Mouse (Mus musculus): Measurements from ENCODE around the gene Pdik1l. TPM values are rescaled to one million over a fixed set of nuclear protein-coding genes. Genes with fewer than 3 reads are reported as not detected.

Gene Pdik1l
- polyA plus RNA-seq, 1 experiment: 9.6 TPM

- H3K4me1 ChIP-seq (ENCODE audit: control insufficient read depth, insufficient read depth, low read length): no peaks in the 10 kb centered on the region
- no peak for TF ChIP-seq CTCF (IDR thresholded peaks at IDR 0.05; ENCODE audit: borderline replicate concordance, insufficient read depth, low read depth, low read length)
- no peak for TF ChIP-seq POLR2A (IDR thresholded peaks at IDR 0.05; ENCODE audit: borderline replicate concordance, insufficient read depth, low read length)
- WGBS: 80% methylated on average over 9 of the region's 9 CpGs
- H3K27ac ChIP-seq (ENCODE audit: insufficient read depth, low read length): no peak overlapping the region
- no peak overlapping the region for H3K4me3 ChIP-seq (replicated peaks; ENCODE audit: insufficient read depth, low read depth, low read length)
- no peaks in the 10 kb centered on the region for H3K27me3 ChIP-seq (ENCODE audit: control insufficient read depth, insufficient read depth, low read length)
- DNase-seq: no peak
Observed at GRCm38 (mm10) chr4:134310656-134311055, 23.0 kb upstream of the Pdik1l start.

GRCm38 (mm10) chr4:134310106-134310505 lies 22.4 kb upstream of the Pdik1l start:
- H3K4me3 ChIP-seq (replicated peaks; ENCODE audit: insufficient read depth, low read depth, low read length): no peak overlapping the region
- DNase-seq: no peak
- H3K27me3 ChIP-seq (ENCODE audit: control insufficient read depth, insufficient read depth, low read length): no peaks in the 10 kb centered on the region
- H3K4me1 ChIP-seq (ENCODE audit: control insufficient read depth, insufficient read depth, low read length): no peaks in the 10 kb centered on the region
- no peak overlapping the region for H3K27ac ChIP-seq (ENCODE audit: insufficient read depth, low read length)
- TF ChIP-seq CTCF (IDR thresholded peaks at IDR 0.05; ENCODE audit: borderline replicate concordance, insufficient read depth, low read depth, low read length) (no peak), POLR2A (IDR thresholded peaks at IDR 0.05; ENCODE audit: borderline replicate concordance, insufficient read depth, low read length) (no peak)
- WGBS: 85% methylated on average over 7 of the region's 7 CpGs

- DNase-seq: no peak
- no peak for TF ChIP-seq POLR2A (IDR thresholded peaks at IDR 0.05; ENCODE audit: borderline replicate concordance, insufficient read depth, low read length)
- H3K27ac ChIP-seq (ENCODE audit: insufficient read depth, low read length): no peak overlapping the region
- H3K4me1 ChIP-seq (ENCODE audit: control insufficient read depth, insufficient read depth, low read length): no peaks in the 10 kb centered on the region
- H3K27me3 ChIP-seq (ENCODE audit: control insufficient read depth, insufficient read depth, low read length): no peaks in the 10 kb centered on the region
- H3K4me3 ChIP-seq (replicated peaks; ENCODE audit: insufficient read depth, low read depth, low read length): no peak overlapping the region
- WGBS: 4% methylated on average over 12 of the region's 12 CpGs
Observed at GRCm38 (mm10) chr4:134307367-134308072, 19.8 kb upstream of the Pdik1l start.

GRCm38 (mm10) chr4:134306963-134307362 lies 19.3 kb upstream of the Pdik1l start:
- Histone ChIP-seq H3K27ac (ENCODE audit: insufficient read depth, low read length) (no peak overlapping the region), H3K4me1 (ENCODE audit: control insufficient read depth, insufficient read depth, low read length) (no peaks in the 10 kb centered on the region), H3K4me3 (replicated peaks; ENCODE audit: insufficient read depth, low read depth, low read length) (no peak overlapping the region), H3K27me3 (ENCODE audit: control insufficient read depth, insufficient read depth, low read length) (no peaks in the 10 kb centered on the region)
- DNase-seq: no peak
- TF ChIP-seq POLR2A (IDR thresholded peaks at IDR 0.05; ENCODE audit: borderline replicate concordance, insufficient read depth, low read length) (no peak), CTCF (IDR thresholded peaks at IDR 0.05; ENCODE audit: borderline replicate concordance, insufficient read depth, low read depth, low read length) (no peak)
- whole genome bisulfite sequencing: 64% methylated on average over 2 of the region's 2 CpGs

- no peak overlapping the region for H3K27ac ChIP-seq (ENCODE audit: insufficient read depth, low read length)
- no peak for DNase-seq
- H3K4me1 ChIP-seq (ENCODE audit: control insufficient read depth, insufficient read depth, low read length): no peaks in the 10 kb centered on the region
- H3K4me3 ChIP-seq (replicated peaks; ENCODE audit: insufficient read depth, low read depth, low read length): no peak overlapping the region
- no peak for TF ChIP-seq POLR2A (IDR thresholded peaks at IDR 0.05; ENCODE audit: borderline replicate concordance, insufficient read depth, low read length)
- TF ChIP-seq CTCF (IDR thresholded peaks at IDR 0.05; ENCODE audit: borderline replicate concordance, insufficient read depth, low read depth, low read length): no peak
- 65% methylated on average over 5 of the region's 5 CpGs for WGBS
- H3K27me3 ChIP-seq (ENCODE audit: control insufficient read depth, insufficient read depth, low read length): no peaks in the 10 kb centered on the region
Observed at GRCm38 (mm10) chr4:134302084-134302483, 14.4 kb upstream of the Pdik1l start.

GRCm38 (mm10) chr4:134300316-134300715 lies 12.6 kb upstream of the Pdik1l start:
- no peak for TF ChIP-seq POLR2A (IDR thresholded peaks at IDR 0.05; ENCODE audit: borderline replicate concordance, insufficient read depth, low read length)
- TF ChIP-seq CTCF (IDR thresholded peaks at IDR 0.05; ENCODE audit: borderline replicate concordance, insufficient read depth, low read depth, low read length): no peak
- Histone ChIP-seq H3K4me3 (replicated peaks; ENCODE audit: insufficient read depth, low read depth, low read length) (no peak overlapping the region), H3K27ac (ENCODE audit: insufficient read depth, low read length) (no peak overlapping the region), H3K4me1 (ENCODE audit: control insufficient read depth, insufficient read depth, low read length) (no peaks in the 10 kb centered on the region), H3K27me3 (ENCODE audit: control insufficient read depth, insufficient read depth, low read length) (no peaks in the 10 kb centered on the region)
- no peak for DNase-seq
- WGBS: 81% methylated on average over 9 of the region's 9 CpGs

- H3K4me3 ChIP-seq (replicated peaks; ENCODE audit: insufficient read depth, low read depth, low read length): no peak overlapping the region
- no peak for TF ChIP-seq CTCF (IDR thresholded peaks at IDR 0.05; ENCODE audit: borderline replicate concordance, insufficient read depth, low read depth, low read length)
- TF ChIP-seq POLR2A (IDR thresholded peaks at IDR 0.05; ENCODE audit: borderline replicate concordance, insufficient read depth, low read length): no peak
- H3K27me3 ChIP-seq (ENCODE audit: control insufficient read depth, insufficient read depth, low read length): no peaks in the 10 kb centered on the region
- no peak overlapping the region for H3K27ac ChIP-seq (ENCODE audit: insufficient read depth, low read length)
- WGBS: 50% methylated on average over 4 of the region's 4 CpGs
- no peak for DNase-seq
- no peaks in the 10 kb centered on the region for H3K4me1 ChIP-seq (ENCODE audit: control insufficient read depth, insufficient read depth, low read length)
Observed at GRCm38 (mm10) chr4:134299498-134299810, 11.8 kb upstream of the Pdik1l start.

- H3K27ac ChIP-seq (ENCODE audit: insufficient read depth, low read length): no peak overlapping the region
- WGBS: 70% methylated on average over 19 of the region's 19 CpGs
- H3K4me3 ChIP-seq (replicated peaks; ENCODE audit: insufficient read depth, low read depth, low read length): no peak overlapping the region
- TF ChIP-seq CTCF (IDR thresholded peaks at IDR 0.05; ENCODE audit: borderline replicate concordance, insufficient read depth, low read depth, low read length) (no peak), POLR2A (IDR thresholded peaks at IDR 0.05; ENCODE audit: borderline replicate concordance, insufficient read depth, low read length) (no peak)
- H3K4me1 ChIP-seq (ENCODE audit: control insufficient read depth, insufficient read depth, low read length): no peaks in the 10 kb centered on the region
- H3K27me3 ChIP-seq (ENCODE audit: control insufficient read depth, insufficient read depth, low read length): no peaks in the 10 kb centered on the region
- no peak for DNase-seq
Observed at GRCm38 (mm10) chr4:134298626-134299497, 11.2 kb upstream of the Pdik1l start.
